Mouse (Mus musculus) MEL (cell line): ENCODE measurements around the gene Rfx5.

ENCODE experiments used
- CTCF ChIP-seq, 3 experiments: IDR thresholded peaks in 2 of 3; conservative IDR thresholded peaks in 1 of 3; 2 replicates each; pipeline ENCODE4 v1.5.1; 2011 to 2012; ENCODE audit warnings: low read length in 3 of 3, low read depth in 2 of 3, mild to moderate bottlenecking in 2 of 3, improper control_type of control experiment in 1 of 3, inconsistent platforms in 1 of 3, mixed read lengths in 1 of 3, moderate library complexity in 1 of 3; ENCODE audit not compliant: control insufficient read depth in 1 of 3, insufficient read depth in 1 of 3, poor library complexity in 1 of 3, severe bottlenecking in 1 of 3
- ZMIZ1 ChIP-seq: IDR thresholded peaks from 2 replicates; pipeline ENCODE4 v1.6.1; 2012; ENCODE audit warnings: low read depth, mild to moderate bottlenecking, inconsistent platforms, low read length, improper control_type of control experiment, moderate library complexity

DNA sequence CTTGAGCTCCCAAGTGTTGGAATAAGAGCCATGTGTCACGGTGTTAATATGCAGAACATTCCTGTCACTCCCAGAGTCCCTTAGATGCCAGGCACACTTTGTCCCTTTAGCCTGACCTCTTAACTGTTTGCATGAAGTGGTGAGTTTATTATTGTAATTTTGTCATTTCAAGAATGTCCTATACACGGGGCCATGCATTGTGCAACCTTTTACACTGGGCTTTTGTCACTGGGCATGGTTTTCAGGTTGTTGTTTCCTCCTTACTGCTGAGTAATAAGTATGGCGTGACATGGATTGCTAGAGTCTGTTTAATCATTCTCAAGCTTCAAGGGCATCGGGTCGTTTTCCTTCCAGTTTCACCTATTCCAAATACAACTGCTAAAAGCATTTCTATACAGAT lies 40.1 kb upstream of the Rfx5 start:
- TF ChIP-seq ZMIZ1 (no peak), CTCF (IDR thresholded peaks at IDR 0.05 in 2 of 3, conservative IDR thresholded peaks at IDR 0.05 in 1 of 3; ENCODE audit: control insufficient read depth in 1 of 3, insufficient read depth in 1 of 3, low read depth in 2 of 3, low read length in 3 of 3, poor library complexity in 1 of 3, severe bottlenecking in 1 of 3) (no peak)
